Mouse (Mus musculus): ENCODE measurements around the gene Aamp.

Gene Aamp

DNA sequence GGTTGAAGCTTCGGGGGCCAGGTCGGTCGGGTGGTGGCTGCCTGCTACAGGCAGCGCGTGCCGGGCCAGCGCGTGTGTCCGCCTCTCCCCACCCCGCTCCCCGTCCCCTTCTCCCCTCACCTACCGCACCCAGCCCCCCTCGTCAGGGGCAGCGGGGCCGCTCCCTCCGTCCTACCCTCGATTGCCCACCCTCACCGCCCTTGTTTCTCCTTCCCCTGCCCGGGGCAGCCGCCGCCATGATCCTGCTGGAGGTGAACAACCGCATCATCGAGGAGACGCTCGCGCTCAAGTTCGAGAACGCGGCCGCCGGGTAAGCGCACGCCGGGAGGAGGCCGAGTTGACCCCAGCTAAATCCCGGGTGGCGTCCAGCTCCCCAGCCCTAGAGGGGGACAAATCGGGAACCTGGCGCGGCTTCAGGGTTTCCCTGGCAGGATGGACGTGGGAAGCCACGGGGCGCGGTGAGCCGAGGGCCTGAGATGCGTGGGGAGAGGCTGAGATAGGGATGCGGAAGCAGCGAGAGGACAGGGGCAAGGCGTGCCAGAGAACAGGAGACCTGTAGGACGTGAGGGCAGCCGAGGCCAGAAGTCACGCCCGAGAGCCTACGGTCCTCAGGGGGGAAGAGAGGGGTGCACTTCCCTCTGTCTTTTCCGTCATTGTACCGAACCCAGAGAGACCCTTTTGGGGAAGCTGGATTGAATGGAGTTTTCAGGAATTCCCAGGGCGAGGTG is 47.8 kb downstream of the Aamp start:
- no peak for DNase-seq (ENCODE audit: low spot score)

- peak; percentile 80 for DNase-seq (ENCODE audit: low spot score)
Observed at GRCm38 (mm10) chr1:74235938-74236589, 48.5 kb downstream of the Aamp start, which contains the start of gene Arpc2. Arpc2 (plus strand) TSS chr1:74236084.

- no peak for DNase-seq (ENCODE audit: low spot score)
Observed at GRCm38 (mm10) chr1:74230992-74231391, 53.5 kb downstream of the Aamp start.

GRCm38 (mm10) chr1:74229942-74230341 is 54.6 kb downstream of the Aamp start:
- DNase-seq (ENCODE audit: low spot score) = no peak

All from ovary, postnatal 10 days (tissue).